Mouse (Mus musculus) lung, postnatal 4 days (tissue): ENCODE measurements at regions not wholly inside any gene's neighbourhood (a gene's known extent, or its start where the extent isn't known, plus 50 kb on each side); places are given as distances from the start of the nearest gene placed in this dataset.
"Not testable (repeated sequence)": the region's sequence is repeated elsewhere in the genome, so short reads cannot be mapped to it uniquely, and the experiment has no call there.

Experiments
- DNase-seq, 2 experiments: peaks; one replicate each; pipeline ENCODE4 v3.0.0; 2021

GRCm38 (mm10) chr3:31708367-31708766 is 193.9 kb upstream of the Kcnmb2 start:
- not testable (repeated sequence) for DNase-seq

- DNase-seq: no peak
Measured at GRCm38 (mm10) chr3:31741289-31741688, 161.0 kb upstream of the Kcnmb2 start.

GRCm38 (mm10) chr3:31755881-31756280 is 146.4 kb upstream of the Kcnmb2 start:
- DNase-seq: no peak

- DNase-seq: no peak
Measured at GRCm38 (mm10) chr3:31769193-31769592, 133.1 kb upstream of the Kcnmb2 start.

GRCm38 (mm10) chr3:31790342-31790970 is 111.9 kb upstream of the Kcnmb2 start:
- peak in 1 of 2 experiments; percentile 25 for DNase-seq

GRCm38 (mm10) chr3:31793466-31794040 is 108.8 kb upstream of the Kcnmb2 start:
- no peak for DNase-seq

GRCm38 (mm10) chr3:31796621-31797020 is 105.7 kb upstream of the Kcnmb2 start:
- no peak for DNase-seq

GRCm38 (mm10) chr3:31799192-31799591 is 103.1 kb upstream of the Kcnmb2 start:
- DNase-seq: no peak

GRCm38 (mm10) chr3:31804038-31804437 is 98.3 kb upstream of the Kcnmb2 start:
- no peak for DNase-seq

GRCm38 (mm10) chr3:31807741-31808140 is 94.6 kb upstream of the Kcnmb2 start:
- no peak for DNase-seq

GRCm38 (mm10) chr3:31809131-31809530 is 93.2 kb upstream of the Kcnmb2 start:
- not testable (repeated sequence) for DNase-seq

- no peak for DNase-seq
Measured at GRCm38 (mm10) chr3:31811232-31811631, 91.1 kb upstream of the Kcnmb2 start.

GRCm38 (mm10) chr3:31831913-31832312 is 70.4 kb upstream of the Kcnmb2 start:
- no peak for DNase-seq

GRCm38 (mm10) chr3:31841253-31841652 is 61.1 kb upstream of the Kcnmb2 start:
- DNase-seq: no peak

- no peak for DNase-seq
Measured at GRCm38 (mm10) chr3:31847087-31847486, 55.2 kb upstream of the Kcnmb2 start.
